Comparison of ENCODE assay signal across 24 mouse cellular contexts in genomic region chr6:143070019-143070418, GRCm38 (mm10). TPM values are rescaled to one million over a fixed set of nuclear protein-coding genes. Genes with fewer than 3 reads are reported as not detected.
DNase-seq lines count a peak whose midpoint lies in the region; ATAC-seq and TF ChIP-seq lines count a peak whose summit lies in the region.
"Had no signal": no experiment of that assay in that cellular context is flagged by ENCODE, and none has a peak within 500 bp of the region (broad histone marks: within the 10 kb centered on the region; RNA-seq: fewer than 3 reads in every experiment).

No protein-coding gene starts in this region.

- peaks cover 45% of the 10 kb centered on the region for H3K4me1 ChIP-seq in liver, embryonic 12.5 days
- H3K4me1 ChIP-seq in liver, embryonic 11.5 days (replicated peaks; ENCODE audit: control insufficient read depth, insufficient read depth, low read length), result peaks cover 17% of the 10 kb centered on the region
- peaks cover 17 to 30% of the 10 kb centered on the region in 2 experiments for H3K4me1 ChIP-seq in liver, embryonic 14.5 days (replicated peaks; ENCODE audit: control insufficient read depth in 2 of 2, insufficient read depth in 2 of 2, low read length in 1 of 2)
- H3K4me1 ChIP-seq in liver, postnatal 0 days (ENCODE audit: insufficient read depth), result peaks cover 15% of the 10 kb centered on the region
- peaks cover 46% of the 10 kb centered on the region for H3K4me1 ChIP-seq in liver, embryonic 15.5 days (replicated peaks)
- H3K4me1 ChIP-seq: embryonic facial prominence, embryonic 13.5 days; embryonic facial prominence, embryonic 15.5 days had no signal

- H3K9ac ChIP-seq in liver, embryonic 12.5 days, result no peak overlapping the region
- H3K9ac ChIP-seq in liver, embryonic 11.5 days (ENCODE audit: low read depth, low read length), result no peak overlapping the region
- H3K9ac ChIP-seq in liver, embryonic 14.5 days (replicated peaks), result no peak overlapping the region
- no peak overlapping the region for H3K9ac ChIP-seq in liver, postnatal 0 days (replicated peaks)
- no peak overlapping the region for H3K9ac ChIP-seq in liver, embryonic 15.5 days
- H3K9ac ChIP-seq: embryonic facial prominence, embryonic 13.5 days; embryonic facial prominence, embryonic 15.5 days; forebrain, embryonic 12.5 days had no signal

- DNase-seq in liver, embryonic 11.5 days (ENCODE audit: low spot score), result no peak
- DNase-seq in liver, embryonic 14.5 days (ENCODE audit: low read depth in 3 of 3, low spot score in 3 of 3), result no peak
- DNase-seq in liver, postnatal 0 days, result no peak
- DNase-seq in cerebellum, adult 18-20 months, result no peak
- no peak for DNase-seq in ovary, postnatal 36 days (ENCODE audit: low spot score)
- DNase-seq: adrenal gland, adult 8-10 months; adrenal gland, postnatal 14 days; adrenal gland, postnatal 36 days; cerebellum, adult 11-12 months; cerebellum, adult 8-10 months; cerebellum, adult 9-11 months; cerebellum, postnatal 14 days; cerebellum, postnatal 36 days; embryo, embryonic 11 days had no signal

- TF ChIP-seq EP300 in liver, embryonic 14.5 days (IDR thresholded peaks at IDR 0.05; ENCODE audit: low read depth), result no peak
- no peak for TF ChIP-seq EP300 in liver, postnatal 0 days (IDR thresholded peaks at IDR 0.05; ENCODE audit: low read depth)

- no peak for ATAC-seq in liver, embryonic 12.5 days
- ATAC-seq in liver, embryonic 11.5 days (replicated peaks; ENCODE audit: low FRiP score), result no peak
- ATAC-seq in liver, embryonic 14.5 days (ENCODE audit: insufficient read depth), result no peak
- no peak for ATAC-seq in liver, postnatal 0 days
- ATAC-seq in liver, embryonic 15.5 days (ENCODE audit: insufficient read depth), result no peak
- ATAC-seq: activated CD4-positive, CD25-positive, alpha-beta regulatory T cell, adult 4 months; forebrain, embryonic 14.5 days; forebrain, embryonic 16.5 days had no signal

- no peaks in the 10 kb centered on the region for H3K27me3 ChIP-seq in liver, embryonic 12.5 days (replicated peaks)
- H3K27me3 ChIP-seq in liver, embryonic 11.5 days (replicated peaks; ENCODE audit: control insufficient read depth, insufficient read depth, low read length), result no peaks in the 10 kb centered on the region
- H3K27me3 ChIP-seq in liver, embryonic 14.5 days (ENCODE audit: control insufficient read depth, insufficient read depth, low read length), result no peaks in the 10 kb centered on the region
- no peaks in the 10 kb centered on the region for H3K27me3 ChIP-seq in liver, postnatal 0 days (ENCODE audit: insufficient read depth, low read length)
- no peaks in the 10 kb centered on the region for H3K27me3 ChIP-seq in liver, embryonic 15.5 days
- H3K27me3 ChIP-seq: embryonic facial prominence, embryonic 13.5 days; embryonic facial prominence, embryonic 15.5 days; forebrain, embryonic 12.5 days had no signal

- no peak for TF ChIP-seq CTCF in liver, embryonic 14.5 days (IDR thresholded peaks at IDR 0.05; ENCODE audit: low read depth)
- no peak for TF ChIP-seq CTCF in liver, postnatal 0 days (IDR thresholded peaks at IDR 0.05; ENCODE audit: low read depth)

- peak overlapping the region; percentile 60; the same call in 1 of the 2 replicates for H3K27ac ChIP-seq in liver, embryonic 12.5 days
- no peak overlapping the region for H3K27ac ChIP-seq in liver, embryonic 11.5 days (ENCODE audit: low read depth, low read length)
- 0 out of 2 replicates have a peak overlapping the region, but pooled peaks have one; percentile 7 for H3K27ac ChIP-seq in liver, embryonic 14.5 days
- H3K27ac ChIP-seq in liver, postnatal 0 days (ENCODE audit: low read depth), result no peak overlapping the region
- 0 out of 2 replicates have a peak overlapping the region, but pooled peaks have one; percentile 26 for H3K27ac ChIP-seq in liver, embryonic 15.5 days (replicated peaks)
- H3K27ac ChIP-seq: embryonic facial prominence, embryonic 13.5 days; embryonic facial prominence, embryonic 15.5 days; forebrain, embryonic 10.5 days; forebrain, embryonic 12.5 days had no signal

- no peak overlapping the region for H3K4me2 ChIP-seq in liver, embryonic 12.5 days
- H3K4me2 ChIP-seq in liver, embryonic 11.5 days, result no peak overlapping the region
- no peak overlapping the region for H3K4me2 ChIP-seq in liver, embryonic 14.5 days (ENCODE audit: low read depth)
- H3K4me2 ChIP-seq in liver, postnatal 0 days (ENCODE audit: low read depth, low read length), result no peak overlapping the region
- no peak overlapping the region for H3K4me2 ChIP-seq in liver, embryonic 15.5 days
- H3K4me2 ChIP-seq: embryonic facial prominence, embryonic 13.5 days; embryonic facial prominence, embryonic 15.5 days; forebrain, embryonic 12.5 days had no signal

- no peaks in the 10 kb centered on the region for H3K9me3 ChIP-seq in liver, embryonic 12.5 days (replicated peaks)
- H3K9me3 ChIP-seq in liver, embryonic 11.5 days (ENCODE audit: control insufficient read depth, low read length), result no peaks in the 10 kb centered on the region
- H3K9me3 ChIP-seq in liver, embryonic 14.5 days (ENCODE audit: control insufficient read depth, low read length), result no peaks in the 10 kb centered on the region
- H3K9me3 ChIP-seq in liver, postnatal 0 days (ENCODE audit: low read length), result no peaks in the 10 kb centered on the region
- no peaks in the 10 kb centered on the region for H3K9me3 ChIP-seq in liver, embryonic 15.5 days (replicated peaks)
- H3K9me3 ChIP-seq: embryonic facial prominence, embryonic 13.5 days; embryonic facial prominence, embryonic 15.5 days; forebrain, embryonic 10.5 days; forebrain, embryonic 12.5 days had no signal

- peaks cover 47% of the 10 kb centered on the region for H3K36me3 ChIP-seq in liver, embryonic 12.5 days
- H3K36me3 ChIP-seq in liver, embryonic 11.5 days (ENCODE audit: control insufficient read depth, insufficient read depth, low read length), result peaks cover 6% of the 10 kb centered on the region; the same call in 1 of the 2 replicates
- H3K36me3 ChIP-seq in liver, embryonic 14.5 days (replicated peaks; ENCODE audit: control insufficient read depth, insufficient read depth, low read depth), result peaks cover 11% of the 10 kb centered on the region
- peaks cover 28% of the 10 kb centered on the region for H3K36me3 ChIP-seq in liver, postnatal 0 days (replicated peaks; ENCODE audit: insufficient read depth, low read length)
- H3K36me3 ChIP-seq in liver, embryonic 15.5 days (replicated peaks), result peaks cover 38% of the 10 kb centered on the region

- 81% methylated on average over 5 of the region's 5 CpGs for WGBS in liver, embryonic 12.5 days (ENCODE audit: insufficient replicate concordance)
- WGBS in liver, embryonic 11.5 days, result 83% methylated on average over 5 of the region's 5 CpGs
- 65% methylated on average over 5 of the region's 5 CpGs for WGBS in liver, embryonic 14.5 days (ENCODE audit: insufficient replicate concordance)
- 71% methylated on average over 5 of the region's 5 CpGs for WGBS in liver, postnatal 0 days (ENCODE audit: insufficient replicate concordance)
- WGBS in liver, embryonic 15.5 days (ENCODE audit: insufficient replicate concordance), result 62% methylated on average over 5 of the region's 5 CpGs

- H3K4me3 ChIP-seq in liver, embryonic 12.5 days, result no peak overlapping the region
- H3K4me3 ChIP-seq in liver, embryonic 11.5 days (ENCODE audit: low read depth, low read length), result no peak overlapping the region
- no peak overlapping the region for H3K4me3 ChIP-seq in liver, embryonic 14.5 days (ENCODE audit: insufficient read depth in 1 of 2, low read depth in 2 of 2, low read length in 2 of 2)
- H3K4me3 ChIP-seq in liver, postnatal 0 days (ENCODE audit: low read depth, low read length), result no peak overlapping the region
- no peak overlapping the region for H3K4me3 ChIP-seq in liver, embryonic 15.5 days (replicated peaks)
- H3K4me3 ChIP-seq: embryonic facial prominence, embryonic 13.5 days; embryonic facial prominence, embryonic 15.5 days; erythroblast, embryonic 14.5 days; forebrain, embryonic 10.5 days; forebrain, embryonic 12.5 days had no signal

RNA-seq across cellular contexts. Expression of gene C2cd5, which starts 29.9 kb away (rescaled TPM):
- polyA plus RNA-seq in liver, embryonic 12.5 days (2016; fragmentation: Nextera tagmentation; extraction: Ambion mirVana), result 22.2 and 22.7 TPM in 2 replicates
- polyA plus RNA-seq in liver, embryonic 11.5 days (2014; fragmentation: Nextera tagmentation; extraction: Ambion mirVana), result 24.1 and 25.0 TPM in 2 replicates
- polyA plus RNA-seq in liver, embryonic 14.5 days (2012; rRNA removed), result 12.2 and 16.5 TPM in 2 replicates
- 14.1 and 14.4 TPM in 2 replicates for polyA plus RNA-seq in liver, embryonic 14.5 days (2014; fragmentation: Nextera tagmentation; extraction: Ambion mirVana)
- 7.2 and 7.9 TPM in 2 replicates for polyA plus RNA-seq in liver, postnatal 0 days (2015; fragmentation: Nextera tagmentation; extraction: Ambion mirVana)
- 17.8 TPM in 2 replicates for polyA plus RNA-seq in liver, embryonic 15.5 days (2015; fragmentation: Nextera tagmentation; extraction: Ambion mirVana)

Comparison
In these comparisons a context has a peak if more than half of its experiments do, and no peak if none do; other contexts are left out.
1. H3K27ac ChIP-seq: peak in liver, embryonic 12.5 days (single experiment), liver, embryonic 14.5 days (single experiment) and liver, embryonic 15.5 days (single experiment); none in liver, embryonic 11.5 days (single experiment) and liver, postnatal 0 days (single experiment).